Mouse (Mus musculus) central nervous system, embryonic 18 days (tissue): Measurements from ENCODE around the gene Stpg3. TPM values are rescaled to one million over a fixed set of nuclear protein-coding genes. Genes with fewer than 3 reads are reported as not detected.

Experiments
- polyA plus RNA-seq: library from polyadenylated mRNA; depleted of rRNA; stranded (reverse); fragments of >200 nt; gene quantifications from 2 replicates; pipeline ENCODE4 v1.2.3, GENCODE M21; 2012; rRNA removed

Stpg3 gene
- polyA plus RNA-seq, result 0.05 TPM in 1 of 2 replicates, not detected in the other

DNA sequence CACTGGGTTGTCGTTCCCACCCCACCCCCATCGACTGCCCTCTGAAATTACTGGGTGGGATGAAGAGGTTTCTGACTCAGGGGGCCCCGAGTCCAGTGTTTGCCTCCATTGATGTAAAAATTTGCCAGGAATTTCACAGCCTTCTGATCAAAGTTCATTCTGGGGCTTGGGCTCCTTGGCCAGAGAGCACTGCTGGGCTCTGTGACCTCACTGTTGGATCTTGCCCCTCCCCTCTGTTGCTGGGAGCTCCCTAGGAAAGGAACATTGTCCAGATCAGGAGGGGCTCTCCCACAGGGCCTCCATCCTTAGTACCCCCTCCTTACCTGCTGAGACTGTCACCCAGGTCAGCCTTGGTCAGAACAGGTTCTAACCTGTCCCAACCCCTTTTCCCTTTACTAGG, at the start of gene Stpg3:
Gene Stpg3, minus strand, starts transcription at position 194 of the 400 bp plus-strand sequence.

DNA sequence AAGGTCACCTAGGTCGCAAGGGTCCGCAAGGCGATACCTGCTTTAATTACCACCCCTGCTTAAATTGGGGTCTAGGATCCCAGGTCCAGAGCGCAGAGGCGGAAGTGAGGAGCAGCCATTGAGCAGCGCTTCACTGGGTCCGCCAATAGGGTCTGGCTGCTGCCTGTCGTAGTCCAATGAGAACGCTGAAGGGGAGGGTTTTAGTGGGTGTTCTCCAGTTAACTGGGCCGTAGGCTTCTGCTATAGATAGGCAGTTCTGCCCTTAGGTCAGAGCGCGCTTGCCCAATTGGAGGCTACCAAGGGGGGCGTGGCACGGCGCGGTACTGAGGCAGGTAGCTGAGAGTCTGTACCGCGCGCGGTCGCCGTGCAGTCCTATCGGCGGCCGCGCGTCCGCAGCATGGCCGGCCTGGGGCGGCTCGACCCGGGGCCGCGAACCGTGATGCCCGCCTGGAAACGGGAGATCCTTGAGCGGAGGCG, 47.9 kb upstream of the Stpg3 start, which contains the start of gene Tprn:
Gene Tprn, plus strand, starts transcription at position 328 of the 477 bp plus-strand sequence.

DNA sequence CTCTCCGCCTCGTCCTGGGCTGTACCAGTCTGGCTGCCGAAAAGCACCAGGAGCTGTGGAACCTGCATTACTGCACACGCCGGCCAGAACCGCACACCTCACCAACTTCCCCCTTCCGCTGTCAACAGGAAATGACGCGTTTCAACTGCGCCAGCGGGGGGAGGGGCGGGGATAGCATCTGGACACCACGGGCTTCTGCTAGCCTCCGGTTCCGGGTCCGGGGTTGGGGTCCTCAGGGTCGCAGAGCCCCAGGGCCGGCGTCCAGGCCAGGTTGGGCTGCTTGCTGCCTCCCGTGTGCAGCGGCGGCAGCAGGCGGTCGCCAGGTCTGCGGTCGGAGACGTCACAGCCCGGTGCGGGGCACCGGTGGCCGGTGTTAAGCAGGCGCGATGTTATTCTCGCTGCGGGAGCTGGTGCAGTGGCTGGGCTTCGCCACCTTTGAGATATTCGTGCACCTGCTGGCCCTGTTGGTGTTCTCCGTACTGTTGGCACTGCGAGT, 40.9 kb upstream of the Stpg3 start, which contains the start of gene Tmem203:
Gene Tmem203, plus strand, starts transcription at position 156 of the 496 bp plus-strand sequence.

DNA sequence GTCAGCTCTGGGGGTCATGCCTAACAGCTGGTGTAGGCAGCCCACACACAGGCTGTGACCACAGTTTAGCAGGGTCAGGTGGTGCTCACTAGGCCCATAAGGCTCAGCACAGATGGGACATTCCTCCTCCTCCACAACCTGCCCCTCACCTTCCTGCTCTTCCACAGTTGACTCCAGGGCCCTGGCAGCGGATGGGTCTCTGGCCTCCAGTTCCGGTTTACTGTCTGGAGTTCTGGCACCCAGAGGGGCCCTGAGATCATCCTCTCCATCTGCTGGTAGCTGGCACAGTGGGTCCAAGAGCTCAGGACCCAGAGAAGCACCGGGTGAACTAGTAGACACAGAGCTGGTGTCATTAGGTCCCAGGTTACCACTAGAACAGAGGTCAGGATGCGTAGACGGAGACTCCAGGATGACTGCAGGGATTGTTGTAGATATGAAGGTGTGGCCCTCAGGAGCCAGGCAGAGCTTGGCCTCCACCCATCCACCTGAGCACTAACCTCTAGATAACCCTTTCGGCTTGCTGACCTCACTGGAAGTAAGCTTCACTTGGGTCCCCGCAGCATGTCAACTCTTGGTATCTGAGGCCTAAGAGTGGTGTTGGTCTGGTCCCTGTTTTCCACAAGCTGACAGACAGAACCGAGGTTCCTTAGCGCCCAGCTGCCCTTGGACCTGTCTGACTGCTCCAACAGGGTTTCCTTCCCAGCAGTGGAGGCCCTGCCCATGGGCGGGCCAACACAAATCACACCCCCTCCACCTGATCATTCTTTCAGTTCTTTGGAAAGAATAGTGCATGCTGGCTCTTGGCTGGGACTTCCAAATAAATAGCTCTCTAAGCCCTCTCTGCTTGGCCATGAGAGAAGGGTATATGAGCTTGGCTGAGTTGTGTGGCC, 32.0 kb upstream of the Stpg3 start, which contains the start of gene AL732309.1:
Gene AL732309.1, minus strand, starts transcription at position 681 of the 890 bp plus-strand sequence.

DNA sequence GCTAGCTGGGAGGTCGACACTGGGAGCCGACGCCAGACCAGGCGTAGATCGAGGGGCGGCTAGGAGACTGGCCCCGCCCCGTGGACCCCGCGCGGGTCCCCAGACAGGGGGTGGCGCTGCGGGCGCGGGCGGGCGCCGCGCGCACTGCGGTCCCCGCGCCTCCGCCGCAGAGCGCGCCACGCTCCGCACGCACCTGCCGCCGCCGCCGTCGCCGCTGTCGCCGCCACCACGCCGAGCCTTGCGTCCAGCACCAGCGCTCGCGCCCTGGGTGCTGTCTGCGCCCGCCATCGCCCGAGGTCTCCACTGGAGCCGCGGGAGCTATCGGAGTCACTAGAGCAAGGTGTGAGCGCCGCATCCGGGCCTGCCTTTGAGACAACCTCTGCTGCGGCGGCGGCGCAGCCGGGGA, 27.7 kb upstream of the Stpg3 start, which contains the start of the genes Rnf208 and Cysrt1:
Gene Rnf208, plus strand, starts transcription at position 155 of the 406 bp plus-strand sequence.
Gene Cysrt1, minus strand, starts transcription at position 352 of the 406 bp plus-strand sequence.

DNA sequence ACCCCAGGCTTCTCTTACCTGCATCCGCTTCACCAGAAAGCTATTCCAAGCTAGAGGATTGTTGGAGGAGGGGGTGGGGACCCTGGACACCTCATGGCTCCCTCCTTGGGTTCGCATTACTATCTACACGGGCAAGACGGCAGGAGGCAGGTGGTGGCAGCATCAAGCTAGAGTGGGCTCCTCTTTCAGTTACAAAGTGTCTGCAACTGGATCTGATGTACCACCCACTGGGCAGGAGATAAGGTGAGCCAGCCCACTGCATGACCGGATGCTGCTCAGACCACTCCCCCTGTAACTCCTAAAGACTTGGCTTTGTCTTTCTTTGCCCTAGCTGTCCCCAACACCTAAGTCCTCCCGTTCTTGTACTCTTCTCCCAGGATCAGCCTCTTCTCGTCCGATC, 22.2 kb upstream of the Stpg3 start, which contains the start of gene Rnf224:
Gene Rnf224, minus strand, starts transcription at position 174 of the 400 bp plus-strand sequence.

DNA sequence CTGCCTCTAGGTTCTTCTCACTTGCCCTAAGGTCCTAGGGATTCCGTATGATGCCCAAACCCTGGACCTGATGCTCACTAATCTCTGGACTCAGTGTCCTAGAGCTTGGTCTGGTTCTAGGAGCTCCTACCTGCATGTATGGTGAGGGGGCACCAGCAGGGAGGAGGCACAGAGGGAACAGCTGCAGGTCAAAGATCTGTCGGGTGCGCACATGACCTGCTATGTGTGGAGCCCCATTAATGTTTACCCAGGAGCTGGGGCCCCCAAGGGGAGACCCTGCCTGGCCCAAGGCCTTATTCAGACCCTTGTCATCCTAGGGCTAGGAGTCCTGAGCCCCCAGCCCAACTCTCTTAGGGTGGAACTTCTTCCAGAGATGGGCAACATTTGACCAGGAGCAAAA, 19.6 kb upstream of the Stpg3 start, which contains the start of gene Slc34a3:
Gene Slc34a3, minus strand, starts transcription at position 315 of the 400 bp plus-strand sequence.

DNA sequence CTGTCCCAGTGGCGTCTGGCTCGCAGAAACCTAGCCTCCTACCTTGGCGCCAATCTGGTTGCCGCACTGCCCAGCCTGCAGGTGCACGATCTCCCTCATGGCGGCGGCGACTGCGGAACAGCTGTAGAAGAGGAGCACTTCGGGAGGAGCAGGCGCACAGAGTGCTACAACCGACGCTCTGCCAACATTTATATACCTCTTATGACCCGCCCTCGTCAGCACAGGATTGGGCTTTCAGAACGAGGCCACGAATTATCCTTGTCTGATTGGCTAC, 10.0 kb upstream of the Stpg3 start, which contains the start of gene Tubb4b:
Gene Tubb4b, minus strand, starts transcription at position 211 of the 274 bp plus-strand sequence.

DNA sequence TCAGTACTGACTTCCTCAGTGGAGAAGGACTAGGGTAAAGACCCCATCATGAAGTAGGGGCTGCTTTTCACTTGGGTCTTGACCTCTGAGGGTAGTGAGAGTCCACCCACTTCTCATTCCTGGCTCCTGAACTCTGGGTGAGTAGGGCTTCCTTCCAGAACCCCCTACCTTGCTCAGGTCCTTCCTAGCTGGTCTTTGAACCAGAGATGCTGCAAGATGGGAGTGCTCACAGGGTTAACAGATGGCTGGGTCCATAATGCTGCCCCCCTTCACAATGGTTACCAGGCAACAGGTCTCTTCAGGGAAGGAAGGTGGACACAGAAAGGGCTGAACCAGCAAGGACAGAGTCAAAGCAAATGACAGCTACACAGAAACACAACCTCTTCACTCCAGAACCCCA, 4.0 kb upstream of the Stpg3 start, which contains the start of gene Fam166a:
Gene Fam166a, plus strand, starts transcription at position 301 of the 400 bp plus-strand sequence.

DNA sequence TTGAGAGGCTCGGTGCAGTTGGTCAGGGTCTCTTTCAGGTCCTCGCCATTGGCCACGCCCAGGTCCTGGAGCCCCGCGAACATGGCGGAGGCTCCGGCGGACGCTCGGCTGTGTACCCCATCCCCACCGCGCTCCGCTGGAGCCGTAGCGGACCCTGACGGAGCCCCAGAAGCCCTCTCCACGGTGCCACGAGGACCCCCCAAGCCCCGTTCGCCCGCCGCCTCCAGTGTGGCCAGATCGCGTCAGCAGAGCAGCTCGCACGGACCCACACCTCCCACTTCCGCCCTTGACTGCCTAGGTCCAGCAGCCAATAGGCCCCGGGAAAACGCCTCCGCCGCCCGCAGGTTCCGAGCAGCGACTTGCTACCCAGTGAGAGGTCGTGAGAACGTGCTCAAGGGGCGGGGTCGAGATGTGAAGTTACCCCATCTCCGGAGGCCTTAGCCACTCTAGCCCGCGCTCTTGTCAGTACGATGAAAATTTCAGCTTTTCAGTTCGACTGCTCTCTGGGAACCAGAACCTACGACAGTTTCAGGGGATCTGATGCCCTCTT, 3.2 kb downstream of the Stpg3 start, which contains the start of gene Nelfb:
Gene Nelfb, minus strand, starts transcription at position 369 of the 550 bp plus-strand sequence.

DNA sequence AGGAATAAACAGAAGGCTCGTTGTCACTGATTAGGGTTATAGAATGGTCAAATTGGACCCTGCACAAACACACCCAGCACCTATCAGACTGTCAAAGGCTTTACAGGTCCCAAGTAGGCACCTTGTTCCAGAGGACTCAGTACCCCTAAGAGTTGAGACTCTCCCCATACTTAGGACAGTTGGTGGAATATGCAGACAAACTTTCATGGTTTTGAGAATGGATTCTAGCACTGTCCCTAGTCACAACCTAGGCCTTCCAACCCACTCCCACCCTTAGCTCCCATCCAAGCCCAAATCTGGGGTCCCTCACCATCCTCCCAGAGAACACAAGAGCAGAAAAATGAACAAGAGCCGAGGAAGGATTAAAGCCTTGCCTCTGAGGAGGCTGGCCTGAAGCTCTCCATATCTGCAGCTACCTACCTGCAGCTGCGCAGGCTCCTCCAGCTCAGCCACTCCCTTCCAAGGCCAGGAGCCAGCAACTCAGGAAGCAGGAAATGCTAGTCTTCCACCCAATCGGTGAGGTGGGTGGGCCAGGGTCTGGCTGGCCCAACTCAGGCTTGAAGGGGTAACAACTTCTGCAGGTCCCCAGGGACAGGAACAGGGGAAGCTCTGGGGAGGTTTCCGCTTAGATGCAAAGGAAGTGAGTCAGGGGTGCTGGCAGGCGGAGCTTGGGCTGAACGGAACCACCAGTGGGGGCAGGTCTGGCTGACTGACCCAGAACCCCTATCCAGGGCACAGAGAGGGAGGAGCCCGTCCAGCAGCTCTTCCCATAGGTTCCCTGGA, 18.1 kb downstream of the Stpg3 start, which contains the start of gene Tor4a:
Gene Tor4a, minus strand, starts transcription at position 715 of the 783 bp plus-strand sequence.

DNA sequence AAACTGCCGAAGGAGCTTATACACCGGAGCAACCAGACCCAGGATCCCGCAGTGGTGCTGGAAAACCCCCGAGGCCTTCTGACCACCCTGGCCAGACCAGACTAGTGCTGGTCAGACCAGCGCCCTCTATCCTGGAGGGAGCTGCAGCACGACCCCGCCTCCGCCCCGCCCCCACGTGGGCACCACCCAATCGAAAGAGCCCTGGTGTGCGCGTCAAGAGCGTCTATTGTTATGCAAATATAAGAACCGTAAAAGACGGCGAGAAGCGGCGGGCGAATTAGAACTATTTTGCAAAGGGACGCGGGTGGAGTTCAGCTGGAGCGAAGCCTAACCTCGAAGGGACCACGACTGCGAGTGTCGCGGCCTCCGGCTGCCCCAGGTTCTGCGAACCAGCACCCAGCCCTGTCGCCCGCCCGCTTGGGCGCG, 33.9 kb downstream of the Stpg3 start, which contains the start of gene Nrarp:
Gene Nrarp, plus strand, starts transcription at position 281 of the 426 bp plus-strand sequence.

Other genes with a start within 250 kb of the Stpg3 start
- 98.6 and 112 TPM in 2 replicates for gene Mrpl41, start 239.5 kb downstream of the Stpg3 start, polyA plus RNA-seq
- gene Pnpla7, start 238.6 kb downstream of the Stpg3 start, polyA plus RNA-seq, result 4.7 and 5.0 TPM in 2 replicates
- 253 and 267 TPM in 2 replicates for gene Nsmf, start 160.3 kb downstream of the Stpg3 start, polyA plus RNA-seq
- gene Entpd8, start 134.3 kb downstream of the Stpg3 start, polyA plus RNA-seq, result 0.16 and 0.28 TPM in 2 replicates
- gene Noxa1, start 119.5 kb downstream of the Stpg3 start, polyA plus RNA-seq, result 0.07 TPM in 1 of 2 replicates, not detected in the other
- gene Nrarp, start 33.9 kb downstream of the Stpg3 start, polyA plus RNA-seq, result 26.0 and 28.6 TPM in 2 replicates
- 1.9 and 2.2 TPM in 2 replicates for gene Tor4a, start 17.8 kb downstream of the Stpg3 start, polyA plus RNA-seq
- 69.1 and 73.7 TPM in 2 replicates for gene Nelfb, start 3.1 kb downstream of the Stpg3 start, polyA plus RNA-seq
- gene Fam166a, start 4.1 kb upstream of the Stpg3 start, polyA plus RNA-seq, result 0.13 TPM in 2 replicates
- 424 and 435 TPM in 2 replicates for gene Tubb4b, start 10.1 kb upstream of the Stpg3 start, polyA plus RNA-seq
- gene Slc34a3, start 19.7 kb upstream of the Stpg3 start, polyA plus RNA-seq, result 0.03 TPM in 1 of 2 replicates, not detected in the other
- 0.05 TPM in 1 of 2 replicates, not detected in the other for gene Rnf224, start 22.1 kb upstream of the Stpg3 start, polyA plus RNA-seq
- gene Rnf208, start 27.6 kb upstream of the Stpg3 start, polyA plus RNA-seq, result 126 and 144 TPM in 2 replicates
- gene Cysrt1, start 27.8 kb upstream of the Stpg3 start, polyA plus RNA-seq, result 0.37 and 3.0 TPM in 2 replicates
- 16.6 and 17.1 TPM in 2 replicates for gene AL732309.1, start 32.2 kb upstream of the Stpg3 start, polyA plus RNA-seq
- gene Tmem203, start 40.8 kb upstream of the Stpg3 start, polyA plus RNA-seq, result 22.0 and 25.2 TPM in 2 replicates
- gene Tprn, start 48.0 kb upstream of the Stpg3 start, polyA plus RNA-seq, result 6.2 and 6.9 TPM in 2 replicates
- 123 TPM in 2 replicates for gene Ssna1, start 57.8 kb upstream of the Stpg3 start, polyA plus RNA-seq
- gene Anapc2, start 57.8 kb upstream of the Stpg3 start, polyA plus RNA-seq, result 107 and 110 TPM in 2 replicates
- not detected in 2 replicates for gene Tmem210, start 73.5 kb upstream of the Stpg3 start, polyA plus RNA-seq
- 0.05 TPM in 1 of 2 replicates, not detected in the other for gene Lrrc26, start 75.3 kb upstream of the Stpg3 start, polyA plus RNA-seq
- 60.3 and 61.9 TPM in 2 replicates for gene Grin1, start 104.5 kb upstream of the Stpg3 start, polyA plus RNA-seq
- gene Man1b1, start 117.7 kb upstream of the Stpg3 start, polyA plus RNA-seq, result 24.1 and 24.3 TPM in 2 replicates
- gene Dpp7, start 141.7 kb upstream of the Stpg3 start, polyA plus RNA-seq, result 40.8 and 43.8 TPM in 2 replicates
- 3.7 and 4.6 TPM in 2 replicates for gene Uap1l1, start 151.0 kb upstream of the Stpg3 start, polyA plus RNA-seq
- gene Sapcd2, start 157.7 kb upstream of the Stpg3 start, polyA plus RNA-seq, result 16.3 and 17.1 TPM in 2 replicates
- gene Entpd2, start 181.2 kb upstream of the Stpg3 start, polyA plus RNA-seq, result 9.8 and 11.4 TPM in 2 replicates
- gene Npdc1, start 184.7 kb upstream of the Stpg3 start, polyA plus RNA-seq, result 549 and 616 TPM in 2 replicates
- gene Fut7, start 208.6 kb upstream of the Stpg3 start, polyA plus RNA-seq, result 0.20 and 0.26 TPM in 2 replicates
- 42.3 and 48.1 TPM in 2 replicates for gene Abca2, start 214.1 kb upstream of the Stpg3 start, polyA plus RNA-seq
- 0.82 and 3.4 TPM in 2 replicates for gene Clic3, start 242.2 kb upstream of the Stpg3 start, polyA plus RNA-seq
- gene Paxx, start 246.5 kb upstream of the Stpg3 start, polyA plus RNA-seq, result 155 and 156 TPM in 2 replicates